22 mouse cellular contexts compared by ENCODE assay signal in genomic region chr13:37603226-37603994, GRCm38 (mm10).
DNase-seq lines count a peak whose midpoint lies in the region; TF ChIP-seq lines count a peak whose summit lies in the region.
"Had no signal": no experiment of that assay in that cellular context is flagged by ENCODE, and none has a peak within 500 bp of the region (broad histone marks: within the 10 kb centered on the region; RNA-seq: fewer than 3 reads in every experiment).

No protein-coding gene starts in this region.

- H3K9me3 ChIP-seq in heart, embryonic 10.5 days, result no peaks in the 10 kb centered on the region
- H3K9me3 ChIP-seq: embryonic facial prominence, embryonic 10.5 days; hindbrain, embryonic 15.5 days; intestine, embryonic 15.5 days; neural tube, embryonic 12.5 days had no signal

- intact Hi-C loops in heart, adult 2 months (cut with DNase I), result loop anchor here (2.0 kb wide), 1 partner anchor 43 kb away; no protein-coding TSS in a partner anchor
- intact Hi-C loops in left cerebral cortex, postnatal 10 days (cut with DNase I), result no loop called here

- TF ChIP-seq POLR2A in heart, adult 2 months (IDR thresholded peaks at IDR 0.05; ENCODE audit: insufficient read depth, low read depth, low read length), result no peak

- TF ChIP-seq CTCF in heart, adult 2 months (IDR thresholded peaks at IDR 0.05), result no peak

- peaks cover 5% of the 10 kb centered on the region; the same call in 1 of the 2 replicates for H3K4me1 ChIP-seq in heart, adult 2 months (ENCODE audit: control insufficient read depth, insufficient read depth, low read length)
- peaks cover 39% of the 10 kb centered on the region for H3K4me1 ChIP-seq in heart, embryonic 10.5 days
- H3K4me1 ChIP-seq: embryonic facial prominence, embryonic 10.5 days; hindbrain, embryonic 15.5 days; intestine, embryonic 15.5 days; neural tube, embryonic 12.5 days had no signal

- H3K27ac ChIP-seq in heart, adult 2 months, result peak overlapping the region; percentile 79; the same call in 1 of the 2 replicates
- H3K27ac ChIP-seq in heart, embryonic 10.5 days, result no peak overlapping the region
- H3K27ac ChIP-seq: embryonic facial prominence, embryonic 10.5 days; hindbrain, embryonic 15.5 days; intestine, embryonic 15.5 days; neural tube, embryonic 12.5 days had no signal

- WGBS in heart, adult 2 months, result 69% methylated on average over 8 of the region's 8 CpGs
- 72% methylated on average over 8 of the region's 8 CpGs for WGBS in heart, embryonic 10.5 days

- no peak overlapping the region for H3K4me3 ChIP-seq in heart, adult 2 months
- no peak overlapping the region for H3K4me3 ChIP-seq in heart, embryonic 10.5 days
- H3K4me3 ChIP-seq: embryonic facial prominence, embryonic 10.5 days; hindbrain, embryonic 15.5 days; intestine, embryonic 15.5 days; neural tube, embryonic 12.5 days had no signal

- H3K27me3 ChIP-seq in heart, adult 2 months (ENCODE audit: control insufficient read depth, insufficient read depth, low read length), result no peaks in the 10 kb centered on the region
- no peaks in the 10 kb centered on the region for H3K27me3 ChIP-seq in heart, embryonic 10.5 days (ENCODE audit: insufficient read depth, poor library complexity, severe bottlenecking)
- H3K27me3 ChIP-seq: hindbrain, embryonic 15.5 days; intestine, embryonic 15.5 days; neural tube, embryonic 12.5 days had no signal

- H3K36me3 ChIP-seq in heart, adult 2 months (ENCODE audit: control insufficient read depth, insufficient read depth, low read length), result no peaks in the 10 kb centered on the region
- H3K36me3 ChIP-seq in heart, embryonic 10.5 days, result no peaks in the 10 kb centered on the region
- H3K36me3 ChIP-seq: embryonic facial prominence, embryonic 10.5 days; hindbrain, embryonic 15.5 days; intestine, embryonic 15.5 days; neural tube, embryonic 12.5 days had no signal

- H3K79me2 ChIP-seq in heart, adult 2 months (replicated peaks; ENCODE audit: control insufficient read depth, insufficient read depth, low read length), result no peaks in the 10 kb centered on the region

- H3K9ac ChIP-seq in heart, adult 2 months (ENCODE audit: low read depth, low read length), result no peak overlapping the region
- H3K9ac ChIP-seq: hindbrain, embryonic 15.5 days; intestine, embryonic 15.5 days; neural tube, embryonic 12.5 days had no signal

- peak; percentile 75 for DNase-seq in adrenal gland, adult 2 months
- DNase-seq in adrenal gland, postnatal 4 days (ENCODE audit: low spot score in 2 of 2), result no peak
- DNase-seq in heart, adult 2 months, result no peak
- DNase-seq in heart, embryonic 10.5 days (ENCODE audit: low spot score), result no peak
- peak; percentile 24 for DNase-seq in MN1 (ENCODE audit: low spot score)
- DNase-seq in gonadal fat pad, adult 2 months (ENCODE audit: low read depth), result peak; percentile 92
- DNase-seq in left cerebral cortex, postnatal 10 days (ENCODE audit: extremely low spot score in 1 of 2, low spot score in 2 of 2), result no peak
- DNase-seq in left cerebral cortex, adult 11 months (ENCODE audit: low spot score), result no peak
- DNase-seq: cerebellum, adult 11 months; cerebellum, postnatal 10 days; gastrocnemius, postnatal 25 days; heart, postnatal 4 days; kidney, adult 8-10 months; kidney, postnatal 10 days; lung, postnatal 10 days; midbrain, embryonic 14.5 days; right cerebral cortex, postnatal 25 days; spleen, adult 18-20 months had no signal

- no peak for TF ChIP-seq EP300 in heart, adult 2 months (IDR thresholded peaks at IDR 0.05; ENCODE audit: insufficient read depth, low read depth, low read length)

Comparison
In these comparisons a context has a peak if more than half of its experiments do, and no peak if none do; other contexts are left out.
1. DNase-seq: peak in adrenal gland, adult 2 months (single experiment), MN1 (single experiment) and gonadal fat pad, adult 2 months (single experiment); none in adrenal gland, postnatal 4 days (0 of 2), heart, adult 2 months (0 of 2), heart, embryonic 10.5 days (single experiment), left cerebral cortex, postnatal 10 days (0 of 2) and left cerebral cortex, adult 11 months (single experiment).